Mouse (Mus musculus) E14TG2a.4 (cell line): ENCODE measurements around the gene Clca3a1.

Experiments used
- H3K27me3 ChIP-seq: 2 replicates; pipeline ENCODE4 v1.6.1; 2014; ENCODE audit warnings: low read length, control low read depth; ENCODE audit not compliant: insufficient read depth
- H3K36me3 ChIP-seq: 2 replicates; pipeline ENCODE4 v1.6.1; 2014; ENCODE audit warnings: low read length, control low read depth; ENCODE audit not compliant: insufficient read depth
- H3K4me1 ChIP-seq: replicated peaks from 2 replicates; pipeline ENCODE4 v1.6.1; 2014; ENCODE audit warnings: low read depth, low read length, control low read depth
- H3K4me3 ChIP-seq: replicated peaks from 2 replicates; pipeline ENCODE4 v1.5.1; 2014; ENCODE audit warnings: mild to moderate bottlenecking, low read length
- H3K9me3 ChIP-seq: 2 replicates; pipeline ENCODE4 v1.6.1; 2014; ENCODE audit warnings: low read length, control low read depth
- CTCF ChIP-seq: conservative IDR thresholded peaks from 2 replicates; pipeline ENCODE4 v1.5.1; 2014; ENCODE audit warnings: low read length
- NANOG ChIP-seq: IDR thresholded peaks from 2 replicates; pipeline ENCODE4 v1.6.1; 2014; ENCODE audit warnings: borderline replicate concordance, low read length, mixed read lengths
- POU5F1 ChIP-seq: IDR thresholded peaks from 2 replicates; pipeline ENCODE4 v1.6.1; 2014; ENCODE audit warnings: low read length, borderline replicate concordance

Gene Clca3a1

GRCm38 (mm10) chr3:144694040-144694439, 66.7 kb downstream of the Clca3a1 start:
- Histone ChIP-seq H3K4me3 (no peak overlapping the region), H3K36me3 (peaks cover 43% of the 10 kb centered on the region), H3K9me3 (no peaks in the 10 kb centered on the region), H3K27me3 (no peaks in the 10 kb centered on the region), H3K4me1 (peaks cover 9% of the 10 kb centered on the region)
- TF ChIP-seq POU5F1, result no peak
- no peak for TF ChIP-seq NANOG
- TF ChIP-seq CTCF, result no peak

GRCm38 (mm10) chr3:144692052-144692451, 68.7 kb downstream of the Clca3a1 start:
- TF ChIP-seq CTCF, result peak; percentile 59
- no peak for TF ChIP-seq NANOG
- H3K9me3 ChIP-seq, result no peaks in the 10 kb centered on the region
- peaks cover 42% of the 10 kb centered on the region for H3K36me3 ChIP-seq
- no peaks in the 10 kb centered on the region for H3K27me3 ChIP-seq
- H3K4me1 ChIP-seq, result peaks cover 16% of the 10 kb centered on the region
- no peak overlapping the region for H3K4me3 ChIP-seq

- H3K4me3 ChIP-seq, result no peak overlapping the region
- peaks cover 23% of the 10 kb centered on the region for H3K36me3 ChIP-seq
- H3K4me1 ChIP-seq, result peaks cover 16% of the 10 kb centered on the region
- no peaks in the 10 kb centered on the region for H3K9me3 ChIP-seq
- TF ChIP-seq CTCF (no peak), POU5F1 (no peak), NANOG (no peak)
- no peaks in the 10 kb centered on the region for H3K27me3 ChIP-seq
These were observed 71.5 kb downstream of the Clca3a1 start for GRCm38 (mm10) chr3:144689236-144689635.

- peaks cover 13% of the 10 kb centered on the region for H3K4me1 ChIP-seq
- H3K4me3 ChIP-seq, result no peak overlapping the region
- peaks cover 15% of the 10 kb centered on the region; the same call in 1 of the 2 replicates for H3K36me3 ChIP-seq
- TF ChIP-seq POU5F1, result no peak
- no peak for TF ChIP-seq NANOG
- TF ChIP-seq CTCF, result no peak
- no peaks in the 10 kb centered on the region for H3K9me3 ChIP-seq
- H3K27me3 ChIP-seq, result no peaks in the 10 kb centered on the region
These were observed 72.5 kb downstream of the Clca3a1 start for GRCm38 (mm10) chr3:144688284-144688683.

GRCm38 (mm10) chr3:144687618-144688017, 73.2 kb downstream of the Clca3a1 start:
- Histone ChIP-seq H3K36me3 (peaks cover 15% of the 10 kb centered on the region; the same call in 1 of the 2 replicates), H3K9me3 (no peaks in the 10 kb centered on the region), H3K4me1 (peaks cover 13% of the 10 kb centered on the region), H3K27me3 (no peaks in the 10 kb centered on the region), H3K4me3 (no peak overlapping the region)
- TF ChIP-seq POU5F1 (no peak), NANOG (no peak), CTCF (no peak)

GRCm38 (mm10) chr3:144686146-144686545, 74.6 kb downstream of the Clca3a1 start:
- Histone ChIP-seq H3K9me3 (no peaks in the 10 kb centered on the region), H3K4me3 (no peak overlapping the region), H3K4me1 (peaks cover 16% of the 10 kb centered on the region), H3K36me3 (peaks cover 13% of the 10 kb centered on the region; the same call in 1 of the 2 replicates), H3K27me3 (no peaks in the 10 kb centered on the region)
- TF ChIP-seq CTCF, result no peak
- TF ChIP-seq POU5F1, result no peak

GRCm38 (mm10) chr3:144683136-144683814, 77.5 kb downstream of the Clca3a1 start:
- no peaks in the 10 kb centered on the region for H3K36me3 ChIP-seq
- H3K9me3 ChIP-seq, result peaks cover under 1% of the 10 kb centered on the region; the same call in 1 of the 2 replicates
- H3K4me1 ChIP-seq, result peaks cover 21% of the 10 kb centered on the region
- no peaks in the 10 kb centered on the region for H3K27me3 ChIP-seq
- TF ChIP-seq POU5F1 (no peak), CTCF (no peak), NANOG (no peak)
- no peak overlapping the region for H3K4me3 ChIP-seq

- H3K4me1 ChIP-seq, result peaks cover 21% of the 10 kb centered on the region
- H3K4me3 ChIP-seq, result no peak overlapping the region
- no peaks in the 10 kb centered on the region for H3K27me3 ChIP-seq
- no peaks in the 10 kb centered on the region for H3K36me3 ChIP-seq
- peaks cover 17% of the 10 kb centered on the region for H3K9me3 ChIP-seq
- TF ChIP-seq CTCF (no peak), NANOG (no peak), POU5F1 (no peak)
These were observed 79.2 kb downstream of the Clca3a1 start for GRCm38 (mm10) chr3:144681542-144681941.

- peaks cover 25% of the 10 kb centered on the region for H3K9me3 ChIP-seq
- no peak for TF ChIP-seq CTCF
- no peak for TF ChIP-seq POU5F1
- no peak for TF ChIP-seq NANOG
- peak overlapping the region; percentile 57 for H3K4me3 ChIP-seq
- no peaks in the 10 kb centered on the region for H3K36me3 ChIP-seq
- peaks cover 21% of the 10 kb centered on the region for H3K4me1 ChIP-seq
- H3K27me3 ChIP-seq, result no peaks in the 10 kb centered on the region
These were observed 81.0 kb downstream of the Clca3a1 start for GRCm38 (mm10) chr3:144679701-144680159.
